Mouse (Mus musculus) myocyte (in vitro differentiated cells): ENCODE measurements around the gene Tec.

Source experiments
- CEBPB ChIP-seq: IDR thresholded peaks from 2 replicates; pipeline ENCODE4 v1.6.1; 2011; ENCODE audit warnings: mild to moderate bottlenecking, moderate library complexity; ENCODE audit not compliant: poor library complexity, insufficient read depth, severe bottlenecking
- E2F4 ChIP-seq: IDR thresholded peaks from one replicate; pipeline ENCODE4 v1.6.1; 2011; ENCODE audit warnings: mild to moderate bottlenecking, control low read depth, moderate library complexity; ENCODE audit not compliant: insufficient read depth
- MAX ChIP-seq: IDR thresholded peaks from one replicate; pipeline ENCODE4 v1.6.1; 2011; ENCODE audit warnings: low read depth, mild to moderate bottlenecking, control low read depth
- MYOD1 ChIP-seq, 3 experiments: IDR thresholded peaks; one replicate each; pipeline ENCODE4 v1.6.1; 2011; ENCODE audit warnings: control low read depth in 2 of 3, low read depth in 2 of 3, mild to moderate bottlenecking in 2 of 3, moderate library complexity in 1 of 3; ENCODE audit not compliant: insufficient read length in 2 of 3, control insufficient read depth in 1 of 3
- MYOG ChIP-seq, 3 experiments: IDR thresholded peaks; one replicate each; pipeline ENCODE4 v1.6.1; 2011; ENCODE audit warnings: control low read depth in 2 of 3, low read depth in 2 of 3, mild to moderate bottlenecking in 2 of 3; ENCODE audit not compliant: insufficient read length in 2 of 3, control insufficient read depth in 1 of 3, insufficient read depth in 1 of 3
- POLR2A ChIP-seq: IDR thresholded peaks from one replicate; pipeline ENCODE4 v1.6.1; 2011; ENCODE audit warnings: low read depth, mild to moderate bottlenecking, control low read depth, moderate library complexity; ENCODE audit not compliant: insufficient read length
- POLR2AphosphoS2 ChIP-seq: IDR thresholded peaks from one replicate; pipeline ENCODE4 v1.6.1; 2011; ENCODE audit warnings: low read depth, control low read depth; ENCODE audit not compliant: insufficient read length
- REST ChIP-seq: IDR thresholded peaks from one replicate; pipeline ENCODE4 v1.6.1; 2011; ENCODE audit warnings: mild to moderate bottlenecking, control low read depth, moderate library complexity; ENCODE audit not compliant: insufficient read depth, insufficient read length
- SRF ChIP-seq: IDR thresholded peaks from one replicate; pipeline ENCODE4 v1.6.1; 2011; ENCODE audit warnings: low read depth; ENCODE audit not compliant: control insufficient read depth, insufficient read length
- TCF12 ChIP-seq: IDR thresholded peaks from one replicate; pipeline ENCODE4 v1.6.1; 2011; ENCODE audit warnings: mild to moderate bottlenecking, control low read depth; ENCODE audit not compliant: poor library complexity, insufficient read depth, severe bottlenecking
- TCF3 ChIP-seq: IDR thresholded peaks from one replicate; pipeline ENCODE4 v1.6.1; 2011; ENCODE audit warnings: low read depth, control low read depth; ENCODE audit not compliant: insufficient read length
- USF1 ChIP-seq: IDR thresholded peaks from one replicate; pipeline ENCODE4 v1.6.1; 2011; ENCODE audit warnings: low read depth, mild to moderate bottlenecking, control low read depth, moderate library complexity

GRCm38 (mm10) chr5:72820651-72821050 is 47.6 kb downstream of the Tec start:
- TF ChIP-seq POLR2A: no peak
- TF ChIP-seq CEBPB: no peak
- no peak for TF ChIP-seq MAX
- no peak for TF ChIP-seq MYOG (IDR thresholded peaks at IDR 0.05; ENCODE audit: control insufficient read depth in 1 of 3, insufficient read depth in 1 of 3, insufficient read length in 2 of 3, low read depth in 2 of 3)
- no peak for TF ChIP-seq POLR2AphosphoS2
- TF ChIP-seq USF1: no peak
- TF ChIP-seq MYOD1 (IDR thresholded peaks at IDR 0.05; ENCODE audit: control insufficient read depth in 1 of 3, insufficient read length in 2 of 3, low read depth in 2 of 3): no peak
- TF ChIP-seq E2F4: no peak
- no peak for TF ChIP-seq TCF12
- TF ChIP-seq TCF3: no peak
- no peak for TF ChIP-seq REST
- no peak for TF ChIP-seq SRF
